Mouse (Mus musculus): ENCODE data around the gene Rap1a.

DNA sequence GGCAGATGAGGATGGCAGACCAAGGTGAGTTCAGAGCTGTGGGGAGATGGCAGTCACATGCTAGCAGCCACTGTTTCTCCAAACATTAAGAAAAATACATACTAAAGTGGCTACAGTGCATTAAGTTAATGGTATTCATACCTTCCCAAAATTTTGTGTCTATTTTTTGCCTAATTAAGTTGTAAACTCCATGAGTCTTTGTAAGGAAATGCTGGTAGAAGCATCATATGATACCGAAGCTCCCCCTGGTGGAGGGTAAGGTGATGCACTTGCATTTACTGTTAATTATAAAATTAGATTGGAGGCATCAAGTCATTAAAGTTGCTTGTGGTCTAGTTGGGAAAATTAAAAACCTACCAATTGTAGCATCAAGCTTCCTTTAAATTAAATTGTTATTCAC is 75.1 kb downstream of the Rap1a start:
- no peak for TF ChIP-seq POLR2A (IDR thresholded peaks at IDR 0.05; ENCODE audit: insufficient read length, low read depth)
- no peak for TF ChIP-seq E2F4 (IDR thresholded peaks at IDR 0.05; ENCODE audit: insufficient read depth)
- TF ChIP-seq REST (IDR thresholded peaks at IDR 0.05; ENCODE audit: insufficient read depth, insufficient read length): no peak
